Mouse (Mus musculus) testis, adult 2 months (tissue): ENCODE results near the gene Rhoc. TPM values are rescaled to one million over a fixed set of nuclear protein-coding genes. Genes with fewer than 3 reads are reported as not detected.

Experiments
- H3K27ac ChIP-seq: fragments of 200-500 bp; 2 replicates; pipeline ENCODE4 v1.5.1; 2012; ENCODE audit warnings: low read depth, low read length; ENCODE audit not compliant: control insufficient read depth, insufficient read depth
- H3K27me3 ChIP-seq: fragments of 200-500 bp; 2 replicates; pipeline ENCODE4 v1.6.1; 2012; ENCODE audit warnings: mild to moderate bottlenecking, low read length, moderate library complexity; ENCODE audit not compliant: control insufficient read depth, insufficient read depth
- H3K36me3 ChIP-seq: fragments of 200-500 bp; 2 replicates; pipeline ENCODE4 v1.6.1; 2012; ENCODE audit warnings: mild to moderate bottlenecking, low read length; ENCODE audit not compliant: control insufficient read depth, insufficient read depth
- H3K4me1 ChIP-seq: fragments of 200-500 bp; 2 replicates; pipeline ENCODE4 v1.6.1; 2012; ENCODE audit warnings: low read length; ENCODE audit not compliant: control insufficient read depth, insufficient read depth
- H3K4me3 ChIP-seq: fragments of 200-500 bp; 2 replicates; pipeline ENCODE4 v1.5.1; 2012; ENCODE audit warnings: low read depth, mild to moderate bottlenecking, low read length, moderate library complexity, mixed read lengths; ENCODE audit not compliant: control insufficient read depth
- CTCF ChIP-seq: fragments of 200-500 bp; IDR thresholded peaks from 2 replicates; pipeline ENCODE4 v1.5.1; 2012; ENCODE audit warnings: low read depth, mild to moderate bottlenecking, inconsistent platforms, low read length, moderate library complexity; ENCODE audit not compliant: control insufficient read depth, insufficient read depth, insufficient replicate concordance
- POLR2A ChIP-seq: fragments of 200-500 bp; IDR thresholded peaks from 2 replicates; pipeline ENCODE4 v1.6.1; 2012; ENCODE audit warnings: low read depth, mild to moderate bottlenecking, inconsistent platforms, low read length, moderate library complexity; ENCODE audit not compliant: control insufficient read depth
- polyA plus RNA-seq: library from polyadenylated mRNA; depleted of rRNA; stranded (reverse); fragments of >200 nt; gene quantifications from 2 replicates; pipeline ENCODE4 v1.2.3, GENCODE M21; 2012

Rhoc gene
- polyA plus RNA-seq, 1 experiment, result 4.8 TPM

DNA sequence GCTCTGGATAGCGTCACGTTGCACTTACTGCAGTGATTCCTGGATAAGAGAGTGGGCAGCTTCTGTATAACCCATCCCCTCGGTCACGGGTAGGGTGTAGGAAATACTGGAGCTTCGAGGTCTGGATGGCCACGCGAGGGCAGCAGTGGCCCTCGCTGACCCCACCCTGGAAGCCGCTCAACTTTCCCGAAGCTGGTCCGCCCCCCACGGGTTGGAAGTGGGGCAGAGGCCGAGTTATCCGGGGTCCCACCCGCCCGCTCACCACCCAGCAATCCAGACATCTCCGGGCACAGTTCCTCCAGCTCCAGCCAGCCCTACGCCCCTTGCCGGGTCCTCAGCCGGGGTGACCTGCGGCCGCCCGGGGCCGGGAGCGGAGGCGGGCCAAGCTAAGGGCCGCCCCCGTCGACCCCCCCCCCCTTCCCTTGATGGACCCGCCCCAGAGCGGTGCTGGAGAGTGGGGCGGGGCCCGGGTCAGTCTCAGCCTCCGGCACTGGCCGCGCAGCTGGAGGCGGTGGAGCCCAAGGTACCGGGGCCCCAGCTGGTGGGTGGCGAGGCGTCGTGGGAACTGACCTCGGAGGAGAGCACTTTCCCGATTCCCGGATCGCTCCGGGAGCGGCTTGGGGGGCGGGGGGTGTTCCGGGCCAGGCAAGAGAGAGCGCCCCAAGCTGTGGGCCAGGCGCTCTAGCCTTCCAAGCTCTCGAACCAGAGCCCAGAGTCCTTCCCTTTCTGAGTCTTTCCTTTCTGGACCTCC is 561 bp downstream of the Rhoc start:
- peak overlapping the region; percentile 83 for H3K4me3 ChIP-seq
- H3K27ac ChIP-seq, result no peak overlapping the region
- no peaks in the 10 kb centered on the region for H3K36me3 ChIP-seq
- TF ChIP-seq POLR2A, result no peak
- peak; percentile 52; the same call in 1 of the 2 replicates for TF ChIP-seq CTCF
- H3K27me3 ChIP-seq, result peaks cover 2% of the 10 kb centered on the region; the same call in 1 of the 2 replicates
- peaks cover 16% of the 10 kb centered on the region for H3K4me1 ChIP-seq

DNA sequence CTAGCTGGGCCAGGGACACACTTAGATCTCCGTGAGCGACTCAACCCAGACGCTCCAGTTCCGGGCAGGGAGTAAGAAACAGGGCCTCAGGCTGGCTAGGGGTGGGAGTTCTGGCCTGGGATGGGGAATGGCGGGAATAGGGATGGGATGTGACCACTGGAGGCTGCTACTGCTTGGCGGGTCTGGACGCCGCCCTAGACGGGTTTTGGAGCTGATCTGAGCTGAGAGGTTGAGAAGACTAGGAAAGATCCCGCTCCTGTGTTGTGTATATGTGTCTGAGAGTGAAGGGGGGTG is 1.1 kb downstream of the Rhoc start:
- H3K4me3 ChIP-seq, result peak overlapping the region; percentile 83
- H3K36me3 ChIP-seq, result no peaks in the 10 kb centered on the region
- peaks cover 2% of the 10 kb centered on the region; the same call in 1 of the 2 replicates for H3K27me3 ChIP-seq
- 0 out of 2 replicates have a peak overlapping the region, but pooled peaks have one; percentile 5 for H3K27ac ChIP-seq
- H3K4me1 ChIP-seq, result peaks cover 16% of the 10 kb centered on the region
- TF ChIP-seq CTCF, result no peak
- TF ChIP-seq POLR2A, result no peak

DNA sequence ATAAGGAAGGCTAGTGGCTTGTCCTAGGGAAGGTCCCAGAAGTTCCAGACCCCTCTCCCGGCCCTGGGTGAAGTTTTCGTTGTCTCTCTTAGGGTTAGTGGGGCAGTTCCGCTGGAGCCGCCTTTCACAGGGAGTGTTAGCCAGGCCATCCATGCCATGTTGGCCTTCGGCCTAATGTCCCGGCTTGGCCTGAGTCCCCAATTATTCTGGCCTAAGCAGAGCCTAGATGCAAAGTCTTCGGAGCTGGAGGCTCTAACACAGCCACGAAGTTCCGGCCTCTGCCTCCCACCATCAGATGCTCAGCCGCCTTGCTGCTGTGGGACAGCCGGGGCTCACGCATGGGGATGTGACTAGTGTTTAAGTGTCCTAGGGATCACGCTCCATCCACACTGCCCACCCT is 1.6 kb downstream of the Rhoc start:
- peak overlapping the region; percentile 83 for H3K4me3 ChIP-seq
- H3K27me3 ChIP-seq, result peaks cover 2% of the 10 kb centered on the region; the same call in 1 of the 2 replicates
- TF ChIP-seq POLR2A (no peak), CTCF (no peak)
- H3K4me1 ChIP-seq, result peaks cover 16% of the 10 kb centered on the region
- no peak overlapping the region for H3K27ac ChIP-seq
- H3K36me3 ChIP-seq, result no peaks in the 10 kb centered on the region

DNA sequence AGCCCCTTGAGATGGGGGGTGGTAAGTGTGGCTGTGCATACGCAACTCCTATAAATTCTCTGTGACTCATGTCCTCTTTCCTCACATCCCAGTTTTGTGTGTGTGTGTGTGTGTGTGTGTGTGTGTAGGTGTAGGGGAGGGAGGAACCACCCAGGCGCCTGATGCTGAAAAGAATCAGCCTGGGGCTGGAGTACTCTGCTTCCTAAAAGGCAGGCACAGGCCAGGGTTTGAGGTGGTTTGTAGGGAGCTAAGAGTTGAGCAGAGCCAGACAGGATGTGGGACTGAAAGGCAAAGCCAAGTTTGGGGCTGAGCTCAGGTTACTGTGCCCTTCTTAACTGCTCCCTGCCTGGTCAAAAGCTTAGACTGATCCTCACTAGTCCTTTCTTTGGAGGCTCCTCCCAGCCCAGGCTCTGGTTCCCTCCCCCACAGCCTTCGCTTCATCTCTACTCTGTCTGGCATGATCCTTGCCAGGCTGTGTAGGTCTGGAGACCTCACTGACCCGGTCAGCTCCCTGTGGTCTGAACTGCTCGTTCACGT is 2.3 kb downstream of the Rhoc start:
- Histone ChIP-seq H3K4me3 (no peak overlapping the region), H3K4me1 (peaks cover 16% of the 10 kb centered on the region), H3K27me3 (peaks cover 2% of the 10 kb centered on the region; the same call in 1 of the 2 replicates), H3K27ac (no peak overlapping the region), H3K36me3 (no peaks in the 10 kb centered on the region)
- TF ChIP-seq POLR2A (no peak), CTCF (no peak)

DNA sequence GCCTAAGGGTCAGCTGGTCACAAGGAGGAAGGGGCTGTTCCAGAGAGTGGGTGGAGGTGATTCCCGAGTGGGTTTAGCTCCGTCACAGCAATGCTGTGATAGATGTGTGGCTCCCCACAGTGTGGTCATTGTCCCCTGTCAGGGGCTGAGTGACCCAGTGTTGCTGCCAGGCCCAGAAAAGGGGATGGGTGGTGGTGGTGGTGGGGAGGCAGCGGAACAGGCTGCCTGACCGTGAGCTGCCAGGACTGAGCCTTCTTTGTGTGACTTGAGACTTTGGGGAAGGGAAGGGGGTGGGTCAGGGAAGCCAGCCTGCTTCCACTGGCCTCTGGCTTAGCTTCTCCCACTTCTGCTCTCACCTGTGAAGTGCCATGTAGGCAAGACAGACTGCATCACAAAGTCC is 2.8 kb downstream of the Rhoc start:
- peaks cover 16% of the 10 kb centered on the region for H3K4me1 ChIP-seq
- TF ChIP-seq CTCF, result no peak
- H3K36me3 ChIP-seq, result no peaks in the 10 kb centered on the region
- H3K4me3 ChIP-seq, result no peak overlapping the region
- H3K27me3 ChIP-seq, result peaks cover 2% of the 10 kb centered on the region; the same call in 1 of the 2 replicates
- H3K27ac ChIP-seq, result no peak overlapping the region

DNA sequence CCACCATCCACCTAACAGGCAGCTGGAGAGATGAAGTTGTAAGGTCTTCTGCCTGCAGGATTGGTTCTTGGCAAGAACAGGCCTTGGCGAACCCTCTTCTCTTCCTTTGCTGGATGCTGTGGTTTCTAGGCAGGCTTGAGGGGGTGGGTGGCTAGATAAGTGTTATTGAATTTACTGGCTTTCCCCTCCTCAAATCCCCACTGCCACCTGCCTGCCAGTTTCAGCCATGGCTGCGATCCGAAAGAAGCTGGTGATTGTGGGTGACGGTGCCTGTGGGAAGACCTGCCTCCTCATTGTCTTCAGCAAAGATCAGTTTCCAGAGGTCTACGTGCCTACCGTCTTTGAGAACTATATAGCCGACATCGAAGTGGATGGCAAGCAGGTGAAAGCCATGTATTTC is 3.5 kb downstream of the Rhoc start:
- no peak for TF ChIP-seq CTCF
- TF ChIP-seq POLR2A, result no peak
- Histone ChIP-seq H3K4me3 (no peak overlapping the region), H3K4me1 (peaks cover 17% of the 10 kb centered on the region)

DNA sequence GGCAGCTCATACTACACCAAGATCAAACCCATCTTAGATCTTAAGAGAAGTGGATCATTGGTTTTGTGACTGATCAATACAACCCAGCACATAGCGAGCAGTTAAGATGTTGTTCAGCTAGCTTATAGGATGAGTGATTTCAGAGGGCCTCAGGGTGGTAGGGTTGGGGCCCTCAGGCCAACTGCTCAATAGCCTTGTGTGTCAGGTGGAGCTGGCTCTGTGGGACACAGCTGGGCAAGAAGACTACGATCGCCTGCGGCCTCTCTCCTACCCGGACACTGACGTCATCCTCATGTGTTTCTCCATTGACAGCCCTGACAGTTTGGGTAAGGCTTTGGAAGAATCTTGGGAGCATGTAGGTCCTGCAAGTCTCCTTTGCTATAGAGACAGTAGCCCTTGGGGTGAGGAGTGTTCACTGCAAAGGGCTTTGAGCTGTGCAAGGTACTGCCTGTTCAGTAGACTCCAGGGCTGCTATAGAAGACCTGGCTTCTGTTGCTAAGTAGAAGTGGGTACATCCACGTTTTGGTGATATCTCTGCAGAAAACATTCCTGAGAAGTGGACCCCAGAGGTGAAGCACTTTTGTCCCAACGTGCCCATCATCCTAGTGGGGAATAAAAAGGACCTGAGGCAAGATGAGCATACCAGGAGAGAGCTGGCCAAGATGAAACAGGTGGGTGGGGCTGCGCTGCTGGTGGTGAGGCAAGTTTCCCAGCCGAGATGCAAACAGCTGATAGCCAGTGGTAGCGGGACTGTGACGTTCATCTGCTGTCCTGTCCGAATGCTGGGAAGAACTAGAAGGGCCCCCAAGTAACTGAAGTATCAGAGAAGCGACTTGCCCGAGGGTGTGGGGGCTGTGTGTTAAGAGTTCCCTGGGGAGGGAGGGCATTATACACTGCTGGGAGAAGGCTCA is 4.4 kb downstream of the Rhoc start:
- Histone ChIP-seq H3K27ac (no peak overlapping the region), H3K4me1 (peaks cover 21% of the 10 kb centered on the region), H3K27me3 (peaks cover 2% of the 10 kb centered on the region; the same call in 1 of the 2 replicates), H3K36me3 (no peaks in the 10 kb centered on the region), H3K4me3 (no peak overlapping the region)
- TF ChIP-seq POLR2A (no peak), CTCF (no peak)

More for the DNA sequence above, 3.5 kb downstream of the Rhoc start:
- Histone ChIP-seq H3K27me3 (peaks cover 2% of the 10 kb centered on the region; the same call in 1 of the 2 replicates), H3K27ac (no peak overlapping the region), H3K36me3 (no peaks in the 10 kb centered on the region)
